In genomic region chrX:107393256-107393655, GRCm38 (mm10) we compare ENCODE assay signal across 15 mouse cellular contexts.
"Had no signal": no experiment of that assay in that cellular context is flagged by ENCODE, and none has a peak within 500 bp of the region (broad histone marks: within the 10 kb centered on the region; RNA-seq: fewer than 3 reads in every experiment).

No protein-coding gene starts in this region.

- H3K27ac ChIP-seq: neural tube, embryonic 15.5 days; stomach, embryonic 15.5 days; stomach, postnatal 0 days had no signal

- H3K4me1 ChIP-seq: neural tube, embryonic 15.5 days; stomach, embryonic 15.5 days had no signal

- H3K9ac ChIP-seq: neural tube, embryonic 15.5 days; stomach, embryonic 15.5 days had no signal

- H3K4me2 ChIP-seq: neural tube, embryonic 15.5 days; stomach, embryonic 15.5 days had no signal

- H3K36me3 ChIP-seq: neural tube, embryonic 15.5 days; stomach, embryonic 15.5 days had no signal

- H3K27me3 ChIP-seq: neural tube, embryonic 15.5 days; stomach, embryonic 15.5 days had no signal

- H3K9me3 ChIP-seq: neural tube, embryonic 15.5 days; stomach, embryonic 15.5 days had no signal

- H3K4me3 ChIP-seq: neural tube, embryonic 15.5 days; stomach, embryonic 15.5 days had no signal

- DNase-seq: retina, postnatal 1 day; right cerebral cortex, adult 18-20 months; right cerebral cortex, postnatal 14 days; right cerebral cortex, postnatal 25 days; right cerebral cortex, postnatal 4 days; spleen, adult 18-20 months; thymus, adult 18-20 months; thymus, adult 2 months; thymus, postnatal 14 days; thymus, postnatal 25 days; thymus, postnatal 36 days; thymus, postnatal 4 days had no signal
